8 mouse cellular contexts compared by ENCODE assay signal in the genomic region with DNA sequence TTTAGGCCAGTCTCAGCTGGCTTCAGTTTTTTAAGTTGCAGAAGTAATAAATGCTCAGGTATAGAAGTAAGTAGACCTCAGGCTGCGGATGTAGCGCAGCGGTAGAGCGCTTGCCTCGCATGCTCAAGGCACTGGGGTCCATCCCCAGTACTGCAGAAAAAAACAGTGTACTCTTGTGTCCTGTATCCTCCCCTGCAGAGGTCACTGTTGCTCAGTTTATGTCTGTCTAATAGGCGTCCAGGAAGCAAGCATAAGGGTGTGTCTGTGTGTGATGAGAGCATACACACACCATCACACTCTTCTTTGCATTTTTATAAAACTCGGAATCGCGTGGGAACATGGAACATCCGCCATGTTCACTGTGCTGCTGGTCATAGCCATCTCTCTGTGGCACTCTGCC. TPM values are rescaled to one million over a fixed set of nuclear protein-coding genes. Genes with fewer than 3 reads are reported as not detected.
DNase-seq lines count a peak whose midpoint lies in the region; ATAC-seq and TF ChIP-seq lines count a peak whose summit lies in the region.

No protein-coding gene starts in this region.

- no peaks in the 10 kb centered on the region for H3K27me3 ChIP-seq in forebrain, postnatal 0 days (ENCODE audit: insufficient read depth, low read length)
- no peaks in the 10 kb centered on the region for H3K27me3 ChIP-seq in forebrain, embryonic 16.5 days (replicated peaks; ENCODE audit: control insufficient read depth, insufficient read depth, low read length)
- H3K27me3 ChIP-seq in lung, postnatal 0 days (replicated peaks; ENCODE audit: insufficient read depth, low read length), result no peaks in the 10 kb centered on the region

- H3K27ac ChIP-seq in forebrain, postnatal 0 days (ENCODE audit: low read depth, low read length), result no peak overlapping the region
- no peak overlapping the region for H3K27ac ChIP-seq in forebrain, embryonic 16.5 days (ENCODE audit: low read length)
- H3K27ac ChIP-seq in lung, postnatal 0 days (ENCODE audit: low read length), result no peak overlapping the region

- no peak for DNase-seq in forebrain, postnatal 0 days
- peak; percentile 27 to 56 for DNase-seq in spleen, adult 18-20 months
- DNase-seq in spleen, adult 12 weeks (ENCODE audit: low spot score), result no peak
- peak; percentile 59 for DNase-seq in lung, postnatal 0 days (ENCODE audit: low spot score)
- DNase-seq in right cerebral cortex, adult 18-20 months, result no peak
- DNase-seq in frontal cortex, adult 2 months (ENCODE audit: extremely low spot score in 1 of 2, low spot score in 1 of 2), result no peak
- DNase-seq in urinary bladder, adult 2 months (ENCODE audit: low spot score), result no peak

- ATAC-seq in forebrain, postnatal 0 days, result no peak
- no peak for ATAC-seq in forebrain, embryonic 16.5 days
- ATAC-seq in lung, postnatal 0 days, result peak; percentile 65

- peaks cover 8% of the 10 kb centered on the region; the same call in 1 of the 2 replicates for H3K4me1 ChIP-seq in forebrain, postnatal 0 days (ENCODE audit: insufficient read depth)
- H3K4me1 ChIP-seq in forebrain, embryonic 16.5 days (replicated peaks; ENCODE audit: control insufficient read depth, insufficient read depth, low read length), result peaks cover 11% of the 10 kb centered on the region
- H3K4me1 ChIP-seq in lung, postnatal 0 days (ENCODE audit: insufficient read depth, low read depth, low read length), result peaks cover 4% of the 10 kb centered on the region; the same call in 1 of the 2 replicates

- H3K4me2 ChIP-seq in forebrain, postnatal 0 days (ENCODE audit: low read depth), result no peak overlapping the region
- no peak overlapping the region for H3K4me2 ChIP-seq in forebrain, embryonic 16.5 days (ENCODE audit: low read length)
- H3K4me2 ChIP-seq in lung, postnatal 0 days (replicated peaks; ENCODE audit: low read depth, low read length), result no peak overlapping the region

- peak; percentile 30 for TF ChIP-seq CTCF in forebrain, postnatal 0 days (IDR thresholded peaks at IDR 0.05; ENCODE audit: low read depth)
- peak; percentile 76 for TF ChIP-seq CTCF in lung, postnatal 0 days (IDR thresholded peaks at IDR 0.05)

- no peak for TF ChIP-seq EP300 in lung, postnatal 0 days (IDR thresholded peaks at IDR 0.05)

- no peak overlapping the region for H3K9ac ChIP-seq in forebrain, postnatal 0 days
- no peak overlapping the region for H3K9ac ChIP-seq in forebrain, embryonic 16.5 days (replicated peaks; ENCODE audit: low read depth, low read length)
- H3K9ac ChIP-seq in lung, postnatal 0 days (replicated peaks; ENCODE audit: low read depth), result no peak overlapping the region

- H3K4me3 ChIP-seq in forebrain, postnatal 0 days (ENCODE audit: low read depth, low read length), result no peak overlapping the region
- no peak overlapping the region for H3K4me3 ChIP-seq in forebrain, embryonic 16.5 days (replicated peaks; ENCODE audit: low read length)
- H3K4me3 ChIP-seq in lung, postnatal 0 days (ENCODE audit: low read depth, low read length), result no peak overlapping the region

- H3K9me3 ChIP-seq in forebrain, postnatal 0 days (ENCODE audit: low read length), result no peaks in the 10 kb centered on the region
- no peaks in the 10 kb centered on the region for H3K9me3 ChIP-seq in forebrain, embryonic 16.5 days (ENCODE audit: control insufficient read depth, low read length)
- H3K9me3 ChIP-seq in lung, postnatal 0 days (ENCODE audit: low read length), result no peaks in the 10 kb centered on the region

- H3K36me3 ChIP-seq in forebrain, postnatal 0 days (ENCODE audit: insufficient read depth), result peaks cover 75% of the 10 kb centered on the region
- H3K36me3 ChIP-seq in forebrain, embryonic 16.5 days (ENCODE audit: control insufficient read depth, insufficient read depth), result peaks cover 27% of the 10 kb centered on the region
- H3K36me3 ChIP-seq in lung, postnatal 0 days (ENCODE audit: insufficient read depth, low read length), result peaks cover 34% of the 10 kb centered on the region

- 81% methylated on average over 10 of the region's 10 CpGs for WGBS in forebrain, postnatal 0 days
- 87% methylated on average over 10 of the region's 10 CpGs for WGBS in forebrain, embryonic 16.5 days
- 74% methylated on average over 10 of the region's 10 CpGs for WGBS in lung, postnatal 0 days

RNA-seq across cellular contexts. Expression of a gene that starts 9.3 kb away (rescaled TPM):
- 40.0 and 54.6 TPM in 2 replicates for total RNA-seq in forebrain, postnatal 0 days (2014; rRNA removed)
- polyA plus RNA-seq in forebrain, postnatal 0 days (2015; fragmentation: Nextera tagmentation; extraction: Ambion mirVana), result 31.7 and 37.8 TPM in 2 replicates
- polyA plus RNA-seq in forebrain, embryonic 16.5 days (2015; fragmentation: Nextera tagmentation; extraction: Ambion mirVana), result 23.1 and 29.0 TPM in 2 replicates
- polyA plus RNA-seq in lung, postnatal 0 days (2015; fragmentation: Nextera tagmentation; extraction: Ambion mirVana), result 22.3 and 23.5 TPM in 2 replicates
- polyA plus RNA-seq in frontal cortex, adult 2 months (2012; rRNA removed), result 38.2 and 40.3 TPM in 2 replicates
- polyA plus RNA-seq in urinary bladder, adult 2 months (2012; rRNA removed), result 17.2 and 21.3 TPM in 2 replicates

RNA-seq across cellular contexts. Expression of a gene that starts 10.1 kb away (rescaled TPM):
- total RNA-seq in forebrain, postnatal 0 days (2014; rRNA removed), result 240 and 243 TPM in 2 replicates
- polyA plus RNA-seq in forebrain, postnatal 0 days (2015; fragmentation: Nextera tagmentation; extraction: Ambion mirVana), result 168 and 169 TPM in 2 replicates
- 189 and 204 TPM in 2 replicates for polyA plus RNA-seq in forebrain, embryonic 16.5 days (2015; fragmentation: Nextera tagmentation; extraction: Ambion mirVana)
- 57.7 and 60.7 TPM in 2 replicates for polyA plus RNA-seq in lung, postnatal 0 days (2015; fragmentation: Nextera tagmentation; extraction: Ambion mirVana)
- polyA plus RNA-seq in frontal cortex, adult 2 months (2012; rRNA removed), result 262 TPM in 2 replicates
- polyA plus RNA-seq in urinary bladder, adult 2 months (2012; rRNA removed), result 78.6 and 101 TPM in 2 replicates

RNA-seq across cellular contexts. Expression of a gene that starts 16.9 kb away (rescaled TPM):
- 2.9 and 3.9 TPM in 2 replicates for total RNA-seq in forebrain, postnatal 0 days (2014; rRNA removed)
- 2.7 and 4.0 TPM in 2 replicates for polyA plus RNA-seq in forebrain, postnatal 0 days (2015; fragmentation: Nextera tagmentation; extraction: Ambion mirVana)
- polyA plus RNA-seq in forebrain, embryonic 16.5 days (2015; fragmentation: Nextera tagmentation; extraction: Ambion mirVana), result 6.6 TPM in 2 replicates
- 26.1 and 29.0 TPM in 2 replicates for polyA plus RNA-seq in lung, postnatal 0 days (2015; fragmentation: Nextera tagmentation; extraction: Ambion mirVana)
- polyA plus RNA-seq in frontal cortex, adult 2 months (2012; rRNA removed), result 6.4 and 6.7 TPM in 2 replicates
- polyA plus RNA-seq in urinary bladder, adult 2 months (2012; rRNA removed), result 19.2 and 24.4 TPM in 2 replicates

RNA-seq across cellular contexts. Expression of a gene that starts 44.6 kb away (rescaled TPM):
- 6.3 and 9.3 TPM in 2 replicates for total RNA-seq in forebrain, postnatal 0 days (2014; rRNA removed)
- 7.2 and 7.5 TPM in 2 replicates for polyA plus RNA-seq in forebrain, postnatal 0 days (2015; fragmentation: Nextera tagmentation; extraction: Ambion mirVana)
- polyA plus RNA-seq in forebrain, embryonic 16.5 days (2015; fragmentation: Nextera tagmentation; extraction: Ambion mirVana), result 9.8 and 10.7 TPM in 2 replicates
- polyA plus RNA-seq in lung, postnatal 0 days (2015; fragmentation: Nextera tagmentation; extraction: Ambion mirVana), result 176 and 178 TPM in 2 replicates
- 12.6 and 13.4 TPM in 2 replicates for polyA plus RNA-seq in frontal cortex, adult 2 months (2012; rRNA removed)
- 213 and 249 TPM in 2 replicates for polyA plus RNA-seq in urinary bladder, adult 2 months (2012; rRNA removed)

RNA-seq across cellular contexts. Expression of a gene that starts 49.3 kb away (rescaled TPM):
- 69.0 and 70.3 TPM in 2 replicates for total RNA-seq in forebrain, postnatal 0 days (2014; rRNA removed)
- polyA plus RNA-seq in forebrain, postnatal 0 days (2015; fragmentation: Nextera tagmentation; extraction: Ambion mirVana), result 7.8 and 8.6 TPM in 2 replicates
- 2.1 and 2.6 TPM in 2 replicates for polyA plus RNA-seq in forebrain, embryonic 16.5 days (2015; fragmentation: Nextera tagmentation; extraction: Ambion mirVana)
- 4.2 and 4.3 TPM in 2 replicates for polyA plus RNA-seq in lung, postnatal 0 days (2015; fragmentation: Nextera tagmentation; extraction: Ambion mirVana)
- 151 and 154 TPM in 2 replicates for polyA plus RNA-seq in frontal cortex, adult 2 months (2012; rRNA removed)
- polyA plus RNA-seq in urinary bladder, adult 2 months (2012; rRNA removed), result 61.5 and 82.9 TPM in 2 replicates

Comparison
In these comparisons a context has a peak if more than half of its experiments do, and no peak if none do; other contexts are left out.
1. DNase-seq: peak in spleen, adult 18-20 months (2 of 2) and lung, postnatal 0 days (single experiment); none in forebrain, postnatal 0 days (single experiment), spleen, adult 12 weeks (single experiment), right cerebral cortex, adult 18-20 months (single experiment), frontal cortex, adult 2 months (0 of 2) and urinary bladder, adult 2 months (single experiment).